Mouse (Mus musculus): ENCODE measurements around the gene Znhit2. TPM values are rescaled to one million over a fixed set of nuclear protein-coding genes. Genes with fewer than 3 reads are reported as not detected.

Gene Znhit2
- polyA plus RNA-seq, 1 experiment from 2014 or later = 38.7 TPM

GRCm38 (mm10) chr19:6097847-6098246, 36.9 kb downstream of the Znhit2 start:
- Histone ChIP-seq H3K36me3 (replicated peaks) (peaks cover 74% of the 10 kb centered on the region), H3K27me3 (ENCODE audit: poor library complexity, severe bottlenecking) (no peaks in the 10 kb centered on the region), H3K4me3 (no peak overlapping the region), H3K4me1 (peaks cover 8% of the 10 kb centered on the region), H3K9me3 (no peaks in the 10 kb centered on the region), H3K27ac (no peak overlapping the region)
- WGBS = 86% methylated on average over 3 of the region's 3 CpGs
- no peak for DNase-seq (ENCODE audit: extremely low spot score, low spot score)

- Histone ChIP-seq H3K4me3 (no peak overlapping the region), H3K9me3 (no peaks in the 10 kb centered on the region), H3K4me1 (peaks cover 8% of the 10 kb centered on the region), H3K27ac (no peak overlapping the region), H3K27me3 (ENCODE audit: poor library complexity, severe bottlenecking) (no peaks in the 10 kb centered on the region), H3K36me3 (replicated peaks) (peaks cover 45% of the 10 kb centered on the region)
- DNase-seq (ENCODE audit: extremely low spot score, low spot score) = no peak
- 59% methylated on average over 6 of the region's 6 CpGs for WGBS
These were observed 40.2 kb downstream of the Znhit2 start for GRCm38 (mm10) chr19:6101186-6101585.

- H3K36me3 ChIP-seq (replicated peaks) = peaks cover 39% of the 10 kb centered on the region
- H3K9me3 ChIP-seq = no peaks in the 10 kb centered on the region
- peaks cover 11% of the 10 kb centered on the region for H3K4me1 ChIP-seq
- no peaks in the 10 kb centered on the region for H3K27me3 ChIP-seq (ENCODE audit: poor library complexity, severe bottlenecking)
- DNase-seq (ENCODE audit: extremely low spot score, low spot score) = no peak
- H3K27ac ChIP-seq = no peak overlapping the region
- 82% methylated on average over 6 of the region's 6 CpGs for WGBS
- H3K4me3 ChIP-seq = no peak overlapping the region
These were observed 41.3 kb downstream of the Znhit2 start for GRCm38 (mm10) chr19:6102169-6102853.

- Histone ChIP-seq H3K36me3 (replicated peaks) (peaks cover 23% of the 10 kb centered on the region), H3K4me1 (peaks cover 11% of the 10 kb centered on the region), H3K9me3 (no peaks in the 10 kb centered on the region), H3K27ac (no peak overlapping the region), H3K4me3 (no peak overlapping the region), H3K27me3 (ENCODE audit: poor library complexity, severe bottlenecking) (no peaks in the 10 kb centered on the region)
- 87% methylated on average over 4 of the region's 4 CpGs for WGBS
- DNase-seq (ENCODE audit: extremely low spot score, low spot score) = no peak
These were observed 43.5 kb downstream of the Znhit2 start for GRCm38 (mm10) chr19:6104476-6104875.

- H3K4me1 ChIP-seq = peaks cover 9% of the 10 kb centered on the region
- no peak within 1 kb of the TSS for H3K4me3 ChIP-seq
- 92% methylated on average over 7 of the region's 7 CpGs for WGBS
- no peaks in the 10 kb centered on the region for H3K9me3 ChIP-seq
- DNase-seq (ENCODE audit: extremely low spot score, low spot score) = no peak
- H3K27me3 ChIP-seq (ENCODE audit: poor library complexity, severe bottlenecking) = no peaks in the 10 kb centered on the region
- peaks cover 13% of the 10 kb centered on the region for H3K36me3 ChIP-seq (replicated peaks)
- H3K27ac ChIP-seq = no peak within 1 kb of the TSS
These were observed 44.6 kb downstream of the Znhit2 start, which contains the start of gene Naaladl1 for GRCm38 (mm10) chr19:6105586-6105985. TSS of gene Naaladl1 (plus strand) at chr19:6105782.

Small RNA genes lying within 50 kb of the gene (microRNA-seq; reads per million reads assigned to microRNA genes)
- gene Mir6988 = 0.90 reads per million

Other genes starting within 250 kb of the Znhit2 start
- gene Frmd8, start 185.9 kb upstream of the Znhit2 start, polyA plus RNA-seq (2016; fragmentation: Nextera tagmentation; extraction: Ambion mirVana) = 36.9 and 40.6 TPM in 2 replicates
- 1.5 and 2.0 TPM in 2 replicates for gene Slc25a45, start 183.4 kb upstream of the Znhit2 start, polyA plus RNA-seq (2016; fragmentation: Nextera tagmentation; extraction: Ambion mirVana)
- gene Tigd3, start 167.0 kb upstream of the Znhit2 start, polyA plus RNA-seq (2016; fragmentation: Nextera tagmentation; extraction: Ambion mirVana) = 9.0 and 9.1 TPM in 2 replicates
- 246 and 247 TPM in 2 replicates for gene Dpf2, start 148.2 kb upstream of the Znhit2 start, polyA plus RNA-seq (2016; fragmentation: Nextera tagmentation; extraction: Ambion mirVana)
- gene Cdc42ep2, start 136.4 kb upstream of the Znhit2 start, polyA plus RNA-seq (2016; fragmentation: Nextera tagmentation; extraction: Ambion mirVana) = 1.1 and 1.5 TPM in 2 replicates
- gene Pola2, start 97.0 kb upstream of the Znhit2 start, polyA plus RNA-seq (2016; fragmentation: Nextera tagmentation; extraction: Ambion mirVana) = 122 and 126 TPM in 2 replicates
- gene Slc22a20, start 75.0 kb upstream of the Znhit2 start, polyA plus RNA-seq (2016; fragmentation: Nextera tagmentation; extraction: Ambion mirVana) = not detected in 2 replicates
- gene Capn1, start 45.3 kb upstream of the Znhit2 start, polyA plus RNA-seq (2016; fragmentation: Nextera tagmentation; extraction: Ambion mirVana) = 2.5 and 3.0 TPM in 2 replicates
- 30.8 and 32.2 TPM in 2 replicates for gene Syvn1, start 14.6 kb upstream of the Znhit2 start, polyA plus RNA-seq (2016; fragmentation: Nextera tagmentation; extraction: Ambion mirVana)
- 89.4 and 92.1 TPM in 2 replicates for gene Mrpl49, start 3.4 kb upstream of the Znhit2 start, polyA plus RNA-seq (2016; fragmentation: Nextera tagmentation; extraction: Ambion mirVana)
- gene Fau, start 3.3 kb upstream of the Znhit2 start, polyA plus RNA-seq (2016; fragmentation: Nextera tagmentation; extraction: Ambion mirVana) = 829 and 865 TPM in 2 replicates
- 31.0 and 32.2 TPM in 2 replicates for gene Tm7sf2, start 7.2 kb downstream of the Znhit2 start, polyA plus RNA-seq (2016; fragmentation: Nextera tagmentation; extraction: Ambion mirVana)
- gene Vps51, start 16.0 kb downstream of the Znhit2 start, polyA plus RNA-seq (2016; fragmentation: Nextera tagmentation; extraction: Ambion mirVana) = 65.2 and 68.2 TPM in 2 replicates
- gene Tmem262, start 18.8 kb downstream of the Znhit2 start, polyA plus RNA-seq (2016; fragmentation: Nextera tagmentation; extraction: Ambion mirVana) = not detected in 2 replicates
- 1.7 and 3.1 TPM in 2 replicates for gene Gm28374, start 21.1 kb downstream of the Znhit2 start, polyA plus RNA-seq (2016; fragmentation: Nextera tagmentation; extraction: Ambion mirVana)
- gene Zfpl1, start 23.8 kb downstream of the Znhit2 start, polyA plus RNA-seq (2016; fragmentation: Nextera tagmentation; extraction: Ambion mirVana) = 74.0 and 78.0 TPM in 2 replicates
- 78.9 and 85.4 TPM in 2 replicates for gene Cdca5, start 23.8 kb downstream of the Znhit2 start, polyA plus RNA-seq (2016; fragmentation: Nextera tagmentation; extraction: Ambion mirVana)
- 1.0 and 1.5 TPM in 2 replicates for gene AC131692.1, start 33.2 kb downstream of the Znhit2 start, polyA plus RNA-seq (2016; fragmentation: Nextera tagmentation; extraction: Ambion mirVana)
- gene Naaladl1, start 44.6 kb downstream of the Znhit2 start, polyA plus RNA-seq (2016; fragmentation: Nextera tagmentation; extraction: Ambion mirVana) = 0.82 and 0.88 TPM in 2 replicates
- gene Sac3d1, start 57.5 kb downstream of the Znhit2 start, polyA plus RNA-seq (2016; fragmentation: Nextera tagmentation; extraction: Ambion mirVana) = 64.2 and 64.6 TPM in 2 replicates
- gene Snx15, start 67.1 kb downstream of the Znhit2 start, polyA plus RNA-seq (2016; fragmentation: Nextera tagmentation; extraction: Ambion mirVana) = 24.1 and 25.6 TPM in 2 replicates
- not detected in 2 replicates for gene Batf2, start 79.8 kb downstream of the Znhit2 start, polyA plus RNA-seq (2016; fragmentation: Nextera tagmentation; extraction: Ambion mirVana)
- 112 and 113 TPM in 2 replicates for gene Arl2, start 80.4 kb downstream of the Znhit2 start, polyA plus RNA-seq (2016; fragmentation: Nextera tagmentation; extraction: Ambion mirVana)
- not detected in 2 replicates for gene Majin, start 123.2 kb downstream of the Znhit2 start, polyA plus RNA-seq (2016; fragmentation: Nextera tagmentation; extraction: Ambion mirVana)
- 0.58 TPM in 1 of 2 replicates, not detected in the other for gene Gpha2, start 165.2 kb downstream of the Znhit2 start, polyA plus RNA-seq (2016; fragmentation: Nextera tagmentation; extraction: Ambion mirVana)
- 21.6 and 24.4 TPM in 2 replicates for gene Ppp2r5b, start 174.7 kb downstream of the Znhit2 start, polyA plus RNA-seq (2016; fragmentation: Nextera tagmentation; extraction: Ambion mirVana)
- 11.1 and 11.4 TPM in 2 replicates for gene Atg2a, start 180.5 kb downstream of the Znhit2 start, polyA plus RNA-seq (2016; fragmentation: Nextera tagmentation; extraction: Ambion mirVana)
- gene Ehd1, start 215.5 kb downstream of the Znhit2 start, polyA plus RNA-seq (2016; fragmentation: Nextera tagmentation; extraction: Ambion mirVana) = 76.8 and 82.1 TPM in 2 replicates
- 0.23 and 0.24 TPM in 2 replicates for gene Cdc42bpg, start 245.3 kb downstream of the Znhit2 start, polyA plus RNA-seq (2016; fragmentation: Nextera tagmentation; extraction: Ambion mirVana)